Mouse (Mus musculus): ENCODE measurements at regions not wholly inside any gene's neighbourhood (a gene's known extent, or its start where the extent isn't known, plus 50 kb on each side); places are given as distances from the start of the nearest gene placed in this dataset.

- no peak for ATAC-seq (ENCODE audit: low TSS enrichment)
Measured at GRCm38 (mm10) chr2:178596312-178597083, 166.2 kb downstream of the Cdh26 start.

- no peak for ATAC-seq (ENCODE audit: low TSS enrichment)
Measured at GRCm38 (mm10) chr2:178597084-178597470, 166.7 kb downstream of the Cdh26 start.

DNA sequence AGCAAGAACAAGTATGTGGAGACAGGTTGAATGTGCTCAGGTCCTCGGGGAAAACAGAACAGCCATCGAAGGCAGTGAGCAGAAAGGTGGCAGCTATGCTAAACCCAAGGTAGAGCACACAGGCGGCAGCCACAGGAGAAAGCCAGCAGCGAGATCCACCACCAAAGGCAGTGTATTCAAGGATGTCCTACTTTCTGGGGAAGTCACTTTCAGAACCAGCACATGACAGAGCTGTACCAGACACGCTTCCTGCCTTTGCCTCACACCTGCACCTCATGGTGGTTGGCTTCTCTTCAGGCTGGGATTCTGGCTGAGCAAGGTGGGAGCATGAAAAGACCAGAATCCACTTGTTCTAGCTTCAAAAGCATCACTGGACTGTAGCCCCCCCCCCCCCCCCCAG is 168.0 kb downstream of the Cdh26 start:
- no peak for ATAC-seq (ENCODE audit: low TSS enrichment)

DNA sequence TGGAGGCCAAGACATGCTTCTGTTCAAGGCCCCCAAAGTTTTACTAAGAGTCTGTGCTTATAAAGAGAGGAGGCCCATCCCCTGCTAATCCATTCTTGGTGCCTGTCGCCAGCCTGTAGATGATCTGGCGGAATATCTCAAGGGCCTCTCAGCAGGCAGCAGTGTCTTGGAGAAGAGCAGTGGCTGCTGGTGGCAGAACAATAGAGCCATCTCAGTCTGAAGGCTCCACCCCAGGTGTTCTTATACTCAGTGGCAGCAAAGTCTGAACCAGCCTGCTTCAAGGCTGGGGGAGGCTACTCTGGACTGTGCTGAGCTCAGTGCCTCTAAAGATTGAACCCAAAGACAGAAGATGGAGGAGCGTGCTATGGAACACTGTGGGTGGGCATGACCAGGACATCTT is 168.5 kb downstream of the Cdh26 start:
- ATAC-seq (ENCODE audit: low TSS enrichment): no peak

DNA sequence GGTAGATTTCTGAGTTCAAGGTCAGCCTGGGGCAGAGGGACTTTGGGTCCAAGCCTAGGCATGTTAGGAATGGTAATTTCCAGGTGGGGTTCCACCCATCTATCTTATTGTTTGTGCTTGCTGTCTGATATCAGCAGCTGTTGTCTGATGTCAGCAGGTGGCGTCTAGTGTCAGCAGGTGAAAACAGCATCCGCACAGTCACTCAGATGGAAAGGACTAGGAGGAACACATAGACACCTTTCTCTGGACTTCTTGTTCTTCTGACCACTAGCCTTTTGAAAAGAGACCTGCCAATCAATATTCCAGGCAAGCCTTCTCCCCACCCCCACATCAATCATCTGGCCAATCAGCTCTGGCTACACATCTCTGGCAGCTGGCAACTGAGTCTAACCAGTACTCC is 173.1 kb downstream of the Cdh26 start:
- no peak for ATAC-seq (ENCODE audit: low TSS enrichment)

DNA sequence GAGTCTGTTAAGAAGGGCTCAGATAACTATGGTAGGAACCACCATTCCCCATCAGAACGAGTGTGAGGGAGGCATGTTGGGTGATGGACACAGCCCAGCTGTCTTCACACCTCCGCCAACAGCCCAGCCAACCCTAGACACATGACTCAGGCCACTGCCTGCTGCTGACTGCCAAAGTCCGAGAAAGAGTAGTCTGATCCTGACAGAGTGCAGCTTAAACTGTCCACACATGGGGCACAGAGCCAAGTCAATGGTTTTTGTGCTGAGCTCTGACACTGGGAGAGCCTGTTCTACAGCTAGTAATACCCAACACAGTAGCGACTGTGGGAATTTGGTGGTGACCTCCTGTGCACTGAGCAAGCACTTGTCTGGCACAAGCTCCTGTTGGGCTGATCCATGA is 176.4 kb downstream of the Cdh26 start:
- no peak for ATAC-seq (ENCODE audit: low TSS enrichment)

GRCm38 (mm10) chr2:178610211-178610975 is 180.1 kb downstream of the Cdh26 start:
- ATAC-seq (ENCODE audit: low TSS enrichment): no peak

- no peak for ATAC-seq (ENCODE audit: low TSS enrichment)
Measured at GRCm38 (mm10) chr2:178614761-178615160, 184.4 kb downstream of the Cdh26 start.

GRCm38 (mm10) chr2:178622801-178623200 is 192.5 kb downstream of the Cdh26 start:
- ATAC-seq (ENCODE audit: low TSS enrichment): peak; percentile 70

DNA sequence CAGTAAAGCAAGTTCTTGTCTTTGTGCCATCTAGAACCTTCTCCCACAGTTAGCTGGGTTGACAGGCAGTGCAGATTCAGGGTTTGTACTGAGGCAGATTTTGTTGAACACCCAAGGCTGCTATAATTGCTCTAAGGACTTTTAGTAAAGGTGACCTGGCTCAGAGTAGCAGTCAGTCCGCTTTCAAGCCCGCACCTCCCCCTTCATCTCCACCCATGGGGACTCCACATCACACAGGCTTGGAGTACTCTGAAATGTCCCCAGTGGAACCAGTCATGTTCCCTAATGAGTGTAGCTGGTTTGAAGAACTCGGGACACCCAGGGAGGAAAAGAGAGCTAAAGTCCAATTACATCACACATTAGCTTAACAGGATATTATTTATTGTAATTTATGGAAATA is 194.1 kb downstream of the Cdh26 start:
- no peak for ATAC-seq (ENCODE audit: low TSS enrichment)

- no peak for ATAC-seq (ENCODE audit: low TSS enrichment)
Measured at GRCm38 (mm10) chr2:178624907-178625306, 194.6 kb downstream of the Cdh26 start.

- peak; percentile 41; the same call in 1 of the 2 replicates for ATAC-seq (ENCODE audit: low TSS enrichment)
Measured at GRCm38 (mm10) chr2:178629756-178630155, 199.4 kb downstream of the Cdh26 start.

GRCm38 (mm10) chr2:178630511-178630910 is 200.2 kb downstream of the Cdh26 start:
- ATAC-seq (ENCODE audit: low TSS enrichment): no peak

DNA sequence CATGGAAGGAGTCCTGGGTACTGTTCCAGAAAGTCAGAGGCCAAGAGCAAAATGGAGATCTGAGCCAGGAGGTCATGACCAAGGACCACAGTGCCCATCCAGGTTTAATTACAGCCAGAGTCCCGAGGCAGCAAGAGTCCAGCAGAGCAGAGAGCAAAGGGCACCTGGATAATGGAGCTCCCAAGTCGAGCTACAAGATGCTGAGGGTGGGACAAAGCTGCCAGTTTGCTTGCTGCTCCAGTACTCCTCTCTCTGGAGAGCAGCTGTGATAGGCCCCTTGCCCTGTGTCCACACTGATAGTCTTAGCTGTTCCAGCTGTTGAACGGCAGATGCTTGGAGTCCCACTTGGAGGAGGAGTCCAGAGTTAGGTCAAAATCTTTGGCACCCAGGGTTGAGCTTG is 201.0 kb downstream of the Cdh26 start:
- ATAC-seq (ENCODE audit: low TSS enrichment): no peak

DNA sequence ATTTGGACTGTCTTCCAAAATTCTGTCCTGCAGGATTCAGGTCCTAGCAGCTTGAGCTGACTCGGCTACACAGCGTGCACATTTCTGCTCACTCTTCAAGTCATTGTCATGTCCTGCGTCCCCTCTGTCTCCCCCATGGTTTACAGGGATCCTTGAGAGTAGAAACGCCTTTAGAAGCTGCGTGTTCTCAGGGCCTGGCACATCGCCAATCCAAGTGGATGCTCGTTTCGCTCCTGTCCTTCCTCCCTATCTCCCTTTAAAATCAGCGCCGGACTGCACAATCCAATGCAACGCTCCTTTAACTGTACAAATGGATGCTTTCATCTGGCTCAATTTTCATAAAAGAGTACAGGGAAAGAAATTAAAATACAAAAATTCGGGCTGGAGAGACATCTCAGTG is 201.6 kb downstream of the Cdh26 start:
- ATAC-seq (ENCODE audit: low TSS enrichment): no peak

- ATAC-seq (ENCODE audit: low TSS enrichment): no peak
Measured at GRCm38 (mm10) chr2:178632831-178633585, 202.7 kb downstream of the Cdh26 start.

DNA sequence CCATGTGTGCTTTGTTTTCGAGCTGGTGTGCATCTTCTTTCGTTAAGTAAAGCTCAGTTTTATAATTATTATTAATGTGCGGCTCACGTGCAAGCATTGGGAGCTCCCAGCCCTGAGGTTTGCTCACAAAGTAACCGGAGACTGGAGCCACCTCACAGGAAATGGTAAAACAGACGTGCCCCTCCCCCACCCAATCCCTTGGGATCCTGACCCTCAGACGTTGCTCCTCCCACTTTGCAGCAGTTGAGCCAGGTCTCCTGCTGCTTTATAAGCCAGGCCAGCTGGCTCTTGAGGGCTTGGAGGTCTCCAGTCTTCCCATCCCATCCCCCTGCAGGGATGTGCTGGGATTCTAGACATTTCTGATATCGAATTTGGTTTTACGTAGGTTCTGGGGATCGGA is 203.8 kb downstream of the Cdh26 start:
- no peak for ATAC-seq (ENCODE audit: low TSS enrichment)

GRCm38 (mm10) chr2:178635685-178636084 is 205.4 kb downstream of the Cdh26 start:
- ATAC-seq (ENCODE audit: low TSS enrichment): no peak

DNA sequence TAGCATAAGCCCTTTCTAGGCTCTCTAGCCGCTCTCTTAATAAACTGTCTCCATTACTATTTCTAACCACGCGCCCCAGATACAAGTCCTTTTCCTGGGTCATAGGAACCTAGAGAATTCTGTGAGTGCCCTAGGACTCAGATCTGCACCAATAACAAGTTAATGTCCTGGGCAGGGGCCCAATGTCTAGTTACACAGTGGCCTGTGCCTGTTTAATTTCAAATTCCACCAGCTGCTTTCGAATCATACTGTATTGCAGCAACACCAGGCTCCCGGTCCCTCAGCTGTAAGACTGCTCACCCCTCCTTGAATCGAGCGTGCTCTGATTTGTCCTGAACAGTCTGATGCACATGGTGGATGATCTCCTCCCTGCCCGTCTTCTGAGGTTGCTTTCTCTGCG is 206.6 kb downstream of the Cdh26 start:
- no peak for ATAC-seq (ENCODE audit: low TSS enrichment)

DNA sequence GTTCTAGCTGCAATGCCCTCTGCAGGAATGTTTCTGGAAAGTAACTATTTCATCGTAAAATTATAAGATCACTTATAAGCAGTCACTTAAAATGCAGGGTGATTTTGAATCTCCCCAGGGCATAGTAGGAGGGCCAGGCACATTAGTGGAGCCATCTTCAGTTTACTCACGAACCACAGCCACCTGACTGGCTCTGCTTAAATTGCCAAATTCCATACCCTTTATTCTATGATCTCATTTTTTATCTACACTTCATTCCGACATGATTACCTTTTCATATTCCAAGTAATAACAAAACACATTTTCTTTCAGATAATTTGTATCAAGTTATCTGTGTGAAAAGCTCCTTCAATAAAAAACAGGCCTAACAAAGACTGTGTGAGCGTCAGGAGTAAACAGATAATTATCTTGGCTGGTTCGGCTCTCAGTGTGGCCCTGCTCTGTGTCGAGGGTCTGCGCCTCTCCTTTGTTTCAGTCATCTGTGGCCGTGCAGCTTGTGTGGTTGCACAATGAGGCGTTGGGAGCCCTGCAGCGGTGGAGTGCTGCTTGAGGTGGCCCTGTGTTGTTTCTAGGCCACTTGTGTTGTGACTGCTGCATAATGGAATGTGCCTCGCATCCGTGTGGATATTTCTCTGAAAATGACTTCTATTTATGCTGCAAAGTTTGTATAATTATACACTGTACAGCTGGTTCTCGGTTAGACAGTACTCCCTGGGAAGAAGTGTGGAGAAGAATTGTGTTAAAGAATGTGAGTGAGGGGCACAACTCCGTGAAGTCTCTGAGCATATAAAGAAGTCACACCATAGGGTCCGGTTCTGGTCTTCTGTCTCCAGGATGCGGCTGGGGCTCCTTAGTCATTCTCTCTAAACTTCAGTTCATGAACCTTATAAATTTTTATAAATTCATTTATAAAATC is 212.1 kb downstream of the Cdh26 start:
- no peak for ATAC-seq (ENCODE audit: low TSS enrichment)

GRCm38 (mm10) chr2:178643053-178643402 is 212.7 kb downstream of the Cdh26 start:
- ATAC-seq (ENCODE audit: low TSS enrichment): no peak

DNA sequence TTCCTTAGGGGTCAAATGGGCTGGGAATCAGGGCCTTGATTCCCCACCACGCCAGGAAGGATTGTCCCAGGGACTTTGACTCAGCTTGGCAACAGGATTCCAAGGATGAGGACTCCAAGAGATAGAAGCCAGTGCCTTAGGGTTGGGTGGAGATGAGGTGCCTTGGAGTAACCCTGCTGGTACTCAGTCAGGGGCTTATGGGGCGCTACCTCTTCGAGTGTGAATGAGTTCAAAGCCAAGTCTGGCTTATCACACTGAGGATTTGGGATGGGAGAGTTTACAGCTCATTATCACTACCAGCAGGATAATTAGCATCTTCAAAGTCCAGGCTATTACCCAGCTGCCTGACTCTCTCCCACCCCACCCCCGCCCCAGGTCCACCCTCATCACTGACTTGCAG is 213.5 kb downstream of the Cdh26 start:
- no peak for ATAC-seq (ENCODE audit: low TSS enrichment)

Measured in frontal cortex, adult (tissue).